Mouse (Mus musculus) stomach, postnatal 0 days (tissue): ENCODE measurements around the gene Dmkn. TPM values are rescaled to one million over a fixed set of nuclear protein-coding genes. Genes with fewer than 3 reads are reported as not detected.
"Not testable (repeated sequence)": the region's sequence is repeated elsewhere in the genome, so short reads cannot be mapped to it uniquely, and the experiment has no call there.

Source experiments
- ATAC-seq: fragments of 200-750 bp; cut with Nextera tagmentation; 2 replicates; pipeline ENCODE4 v1.8.0; 2017; ENCODE audit not compliant: low FRiP score, low TSS enrichment
- DNase-seq: peaks from one replicate; pipeline ENCODE4 v3.0.0-alpha.2; 2016; ENCODE audit warnings: low spot score
- H3K27ac ChIP-seq: fragments of 300-500 bp; sonication (generic); replicated peaks from 2 replicates; pipeline ENCODE4 v1.5.1; 2014; ENCODE audit warnings: mild to moderate bottlenecking, control low read depth
- H3K27me3 ChIP-seq: fragments of 300-500 bp; sonication (generic); 2 replicates; pipeline ENCODE4 v1.6.1; 2014; ENCODE audit warnings: low read length; ENCODE audit not compliant: control insufficient read depth, insufficient read depth
- H3K36me3 ChIP-seq: fragments of 300-500 bp; sonication (generic); 2 replicates; pipeline ENCODE4 v1.6.1; 2014; ENCODE audit warnings: low read length, mixed read lengths; ENCODE audit not compliant: control insufficient read depth, insufficient read depth
- H3K4me1 ChIP-seq: fragments of 300-500 bp; sonication (generic); replicated peaks from 2 replicates; pipeline ENCODE4 v1.6.1; 2014; ENCODE audit warnings: antibody characterized with exemption; ENCODE audit not compliant: control insufficient read depth, insufficient read depth
- H3K4me2 ChIP-seq: fragments of 300-500 bp; sonication (generic); replicated peaks from 2 replicates; pipeline ENCODE4 v1.6.1; 2014; ENCODE audit warnings: low read depth, mild to moderate bottlenecking, control low read depth, moderate library complexity
- H3K4me3 ChIP-seq: fragments of 300-500 bp; sonication (generic); 2 replicates; pipeline ENCODE4 v1.5.1; 2014; ENCODE audit warnings: low read depth, low read length, control low read depth
- H3K9ac ChIP-seq: fragments of 300-500 bp; sonication (generic); 2 replicates; pipeline ENCODE4 v1.6.1; 2014; ENCODE audit warnings: mild to moderate bottlenecking, low read length, control low read depth, mixed read lengths
- H3K9me3 ChIP-seq: fragments of 300-500 bp; sonication (generic); 2 replicates; pipeline ENCODE4 v1.6.1; 2016; ENCODE audit warnings: low read length; ENCODE audit not compliant: control insufficient read depth
- CTCF ChIP-seq: IDR thresholded peaks from 2 replicates; pipeline ENCODE4 v1.5.1; 2016; ENCODE audit warnings: antibody characterized with exemption, low read depth, mild to moderate bottlenecking, moderate library complexity
- EP300 ChIP-seq: optimal IDR thresholded peaks from 2 replicates; pipeline ENCODE3; 2016; ENCODE audit warnings: antibody characterized with exemption
- WGBS: fragments of 180-500 bp; shearing (Covaris S2); extraction: QIAGEN DNeasy Blood & Tissue Kit; methylation state at CpG from one replicate; pipeline ENCODE4 v1.1.7; 2014; 5-methylcytosine and 5-hydroxymethylcytosine counted together
- polyA plus RNA-seq: library from polyadenylated mRNA; unstranded; fragments of >200 nt; fragmentation: Nextera tagmentation; extraction: Ambion mirVana; gene quantifications from 2 replicates; pipeline ENCODE4 v1.2.1, GENCODE M21; 2015

Dmkn gene
- polyA plus RNA-seq, 1 experiment from 2014 or later = 1,959 TPM

- Histone ChIP-seq H3K27me3 (no peaks in the 10 kb centered on the region), H3K9me3 (no peaks in the 10 kb centered on the region), H3K4me1 (no peaks in the 10 kb centered on the region), H3K4me2 (no peak overlapping the region), H3K9ac (peak overlapping the region; percentile 27; the same call in 1 of the 2 replicates), H3K4me3 (no peak overlapping the region), H3K36me3 (no peaks in the 10 kb centered on the region), H3K27ac (no peak overlapping the region)
- WGBS = 40% methylated on average over 6 of the region's 6 CpGs
- ATAC-seq = peak; percentile 48; the same call in 1 of the 2 replicates
- DNase-seq = peak; percentile 56
- TF ChIP-seq CTCF (no peak), EP300 (no peak)
Observed at GRCm38 (mm10) chr7:30820131-30820530, 56.6 kb downstream of the Dmkn start.

DNA sequence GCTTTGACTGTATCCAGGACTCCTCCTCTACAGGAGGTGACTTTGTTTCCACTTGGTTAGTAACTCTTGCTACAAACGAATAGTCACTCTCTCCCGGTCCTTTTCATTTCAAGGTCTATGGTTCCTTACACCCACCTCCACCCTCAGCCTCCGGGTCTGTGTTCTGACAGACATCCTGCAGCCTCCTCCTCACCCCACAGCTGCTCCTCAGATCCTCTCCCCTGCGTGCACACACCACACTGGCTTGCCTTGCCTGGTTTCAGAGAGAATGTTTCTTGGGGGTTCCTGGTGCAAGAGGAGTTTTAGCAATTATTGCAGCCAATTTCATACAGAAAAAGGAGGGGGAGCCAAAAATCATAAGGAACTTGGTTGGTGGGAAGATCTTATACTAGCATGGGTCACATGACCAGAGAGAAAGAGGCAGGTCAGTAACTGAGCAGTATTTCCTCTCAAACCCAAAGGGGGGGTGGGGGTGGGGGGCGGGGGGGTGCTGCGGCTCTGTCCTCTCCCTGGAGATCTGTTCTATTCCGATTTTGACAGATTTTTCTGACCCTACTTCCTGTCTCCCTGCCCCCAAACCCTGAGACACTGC is 57.4 kb downstream of the Dmkn start:
- no peak overlapping the region for H3K4me3 ChIP-seq
- DNase-seq (no peak), ATAC-seq (no peak)
- no peaks in the 10 kb centered on the region for H3K27me3 ChIP-seq
- TF ChIP-seq EP300 (no peak), CTCF (no peak)
- H3K27ac ChIP-seq = no peak overlapping the region
- H3K4me1 ChIP-seq = no peaks in the 10 kb centered on the region
- no peak overlapping the region for H3K4me2 ChIP-seq
- no peaks in the 10 kb centered on the region for H3K9me3 ChIP-seq
- no peak overlapping the region for H3K9ac ChIP-seq
- 43% methylated on average over 7 of the region's 7 CpGs for WGBS
- no peaks in the 10 kb centered on the region for H3K36me3 ChIP-seq

- ATAC-seq (no peak), DNase-seq (no peak)
- 61% methylated on average over 5 of the region's 5 CpGs for WGBS
- Histone ChIP-seq H3K27me3 (no peaks in the 10 kb centered on the region), H3K27ac (no peak overlapping the region), H3K4me2 (no peak overlapping the region), H3K9me3 (no peaks in the 10 kb centered on the region), H3K36me3 (no peaks in the 10 kb centered on the region), H3K9ac (no peak overlapping the region; the same call in 1 of the 2 replicates), H3K4me1 (no peaks in the 10 kb centered on the region), H3K4me3 (no peak overlapping the region)
- TF ChIP-seq EP300 = no peak
Observed at GRCm38 (mm10) chr7:30821532-30821931, 58.0 kb downstream of the Dmkn start.

- ATAC-seq (0 out of 2 replicates have a peak, but pooled peaks have one; percentile 27), DNase-seq (peak; percentile 46)
- H3K4me3 ChIP-seq = no peak within 1 kb of the TSS
- no peak for TF ChIP-seq CTCF
- 83% methylated on average over 18 of the region's 18 CpGs for WGBS
- H3K9me3 ChIP-seq = no peaks in the 10 kb centered on the region
- no peaks in the 10 kb centered on the region for H3K27me3 ChIP-seq
- no peak within 1 kb of the TSS for H3K4me2 ChIP-seq
- H3K27ac ChIP-seq = no peak within 1 kb of the TSS
- no peaks in the 10 kb centered on the region for H3K36me3 ChIP-seq
- H3K4me1 ChIP-seq = no peaks in the 10 kb centered on the region
- no peak within 1 kb of the TSS for H3K9ac ChIP-seq
Observed at GRCm38 (mm10) chr7:30823675-30824074, 60.1 kb downstream of the Dmkn start, which contains the start of gene Ffar2. TSS of gene Ffar2 (minus strand) at chr7:30823775.

DNA sequence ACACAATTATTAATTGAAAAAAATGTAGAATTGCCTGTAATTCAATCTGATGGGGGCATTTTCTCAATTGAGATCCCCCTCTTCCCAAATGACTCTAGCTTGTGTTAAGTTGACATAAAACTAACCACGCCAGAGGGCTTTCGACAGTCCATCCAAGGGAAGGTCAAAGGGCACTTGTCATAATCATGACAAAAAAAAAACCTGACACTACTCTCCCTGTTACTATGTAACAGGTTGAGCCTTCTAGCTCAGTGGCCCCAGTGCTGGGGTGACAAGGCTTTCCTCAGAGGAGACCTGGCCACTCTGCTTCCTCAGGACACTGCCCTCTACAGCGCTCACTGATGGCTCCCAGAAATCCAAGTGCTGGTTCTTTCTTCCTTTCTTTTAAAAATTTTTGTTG is 60.8 kb downstream of the Dmkn start:
- no peak for DNase-seq
- Histone ChIP-seq H3K4me1 (no peaks in the 10 kb centered on the region), H3K4me2 (no peak overlapping the region), H3K9ac (no peak overlapping the region), H3K36me3 (no peaks in the 10 kb centered on the region), H3K4me3 (no peak overlapping the region), H3K27ac (no peak overlapping the region), H3K9me3 (no peaks in the 10 kb centered on the region), H3K27me3 (no peaks in the 10 kb centered on the region)
- TF ChIP-seq EP300 = no peak
- TF ChIP-seq CTCF = no peak
- 87% methylated on average over 3 of the region's 3 CpGs for WGBS
- ATAC-seq = no peak

DNA sequence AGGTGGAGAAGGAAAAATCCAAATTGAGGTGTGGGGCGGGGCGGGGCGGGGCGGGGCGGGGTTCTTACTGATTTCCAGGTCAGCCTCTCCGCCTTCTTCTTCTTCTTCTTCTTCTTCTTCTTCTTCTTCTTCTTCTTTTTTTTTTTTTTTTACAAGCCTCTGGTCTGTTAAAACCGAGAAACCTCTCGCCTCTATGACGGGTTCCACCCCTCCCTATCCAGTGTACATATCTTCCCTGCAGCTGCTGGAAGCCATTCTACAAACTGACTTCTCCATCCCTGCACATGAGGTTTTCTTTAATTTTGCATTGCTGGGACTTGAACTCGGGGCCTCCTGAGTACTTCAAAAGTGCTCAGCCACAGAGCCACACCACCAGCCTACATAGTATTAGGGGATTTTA is 63.1 kb downstream of the Dmkn start:
- Histone ChIP-seq H3K27ac (no peak overlapping the region), H3K4me2 (no peak overlapping the region), H3K27me3 (no peaks in the 10 kb centered on the region), H3K4me3 (no peak overlapping the region), H3K9me3 (no peaks in the 10 kb centered on the region), H3K36me3 (no peaks in the 10 kb centered on the region), H3K9ac (no peak overlapping the region), H3K4me1 (no peaks in the 10 kb centered on the region)
- no peak for ATAC-seq
- no peak for DNase-seq
- TF ChIP-seq EP300 (no peak), CTCF (no peak)
- WGBS = 87% methylated on average over 10 of the region's 10 CpGs

DNA sequence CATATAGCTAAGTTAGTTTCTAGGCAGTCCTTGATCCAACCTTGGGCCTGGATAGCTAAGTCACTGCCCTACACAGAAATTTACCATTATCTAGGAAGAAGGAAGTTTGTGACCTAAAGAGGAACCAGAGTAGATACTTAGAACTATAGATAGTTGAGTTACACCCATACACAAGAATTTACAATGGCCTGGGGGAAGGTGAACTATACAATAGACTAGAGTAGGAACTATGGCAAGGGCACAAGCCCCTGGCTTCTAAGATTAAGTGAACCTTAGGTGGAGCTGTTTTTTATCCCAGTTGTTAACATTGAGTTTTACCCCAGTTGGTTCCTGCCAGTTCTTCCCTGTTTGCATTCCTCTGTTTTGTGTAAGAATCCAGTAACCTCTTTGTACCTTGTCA is 65.3 kb downstream of the Dmkn start:
- not testable (repeated sequence) for ATAC-seq, H3K9me3 ChIP-seq, H3K27ac ChIP-seq, DNase-seq, H3K4me2 ChIP-seq, H3K4me1 ChIP-seq, H3K36me3 ChIP-seq, H3K4me3 ChIP-seq, H3K9ac ChIP-seq, H3K27me3 ChIP-seq
